Mouse (Mus musculus) ES-E14 (cell line): ENCODE results near the gene Oprd1. TPM values are rescaled to one million over a fixed set of nuclear protein-coding genes. Genes with fewer than 3 reads are reported as not detected.

Experiments
- DNase-seq: peaks from one replicate; pipeline ENCODE4 v3.0.0-alpha.2; 2013; ENCODE audit warnings: low read depth, low spot score
- H3K27ac ChIP-seq: 2 replicates; pipeline ENCODE4 v1.5.1; 2012; ENCODE audit warnings: low read depth, mild to moderate bottlenecking, low read length, moderate library complexity, mixed read lengths; ENCODE audit not compliant: poor library complexity, insufficient read depth, severe bottlenecking
- H3K36me3 ChIP-seq: 2 replicates; pipeline ENCODE4 v1.6.1; 2012; ENCODE audit warnings: mild to moderate bottlenecking, low read length, moderate library complexity, mixed read lengths; ENCODE audit not compliant: control insufficient read depth, poor library complexity, insufficient read depth, severe bottlenecking
- H3K4me1 ChIP-seq, 2 experiments: fragments of 150-350 bp in 1 of 2; sonication (generic) in 1 of 2; 2 replicates each; pipeline ENCODE4 v1.6.1; 2012; ENCODE audit warnings: low read length in 2 of 2, mild to moderate bottlenecking in 1 of 2, mixed read lengths in 1 of 2; ENCODE audit not compliant: control insufficient read depth in 2 of 2, insufficient read depth in 2 of 2, poor library complexity in 1 of 2
- H3K4me3 ChIP-seq, 2 experiments: fragments of 150-350 bp in 1 of 2; sonication (generic) in 1 of 2; 2 replicates each; pipeline ENCODE4 v1.5.1; 2012; ENCODE audit warnings: low read length in 2 of 2, low read depth in 1 of 2, mild to moderate bottlenecking in 1 of 2, mixed read lengths in 1 of 2; ENCODE audit not compliant: insufficient read depth in 1 of 2, poor library complexity in 1 of 2, severe bottlenecking in 1 of 2
- H3K9ac ChIP-seq: 2 replicates; pipeline ENCODE4 v1.6.1; 2012; ENCODE audit warnings: low read depth, mild to moderate bottlenecking, low read length, mixed read lengths; ENCODE audit not compliant: poor library complexity, insufficient read depth, severe bottlenecking
- H3K9me3 ChIP-seq: fragments of 150-350 bp; sonication (generic); 2 replicates; pipeline ENCODE4 v1.6.1; 2012; ENCODE audit warnings: low read depth, mild to moderate bottlenecking, low read length; ENCODE audit not compliant: control insufficient read depth, insufficient read depth
- CHD2 ChIP-seq: IDR thresholded peaks from 2 replicates; pipeline ENCODE4 v1.6.1; 2014; ENCODE audit warnings: mild to moderate bottlenecking, low read depth, low read length, inconsistent platforms
- HCFC1 ChIP-seq: IDR thresholded peaks from 2 replicates; pipeline ENCODE4 v1.6.1; 2012; ENCODE audit warnings: low read length, inconsistent platforms, borderline replicate concordance; ENCODE audit not compliant: insufficient read depth
- MAFK ChIP-seq: IDR thresholded peaks from 2 replicates; pipeline ENCODE4 v1.6.1; 2014; ENCODE audit warnings: mild to moderate bottlenecking, low read depth, low read length, inconsistent platforms; ENCODE audit not compliant: insufficient read depth
- ZC3H11A ChIP-seq: IDR thresholded peaks from 2 replicates; pipeline ENCODE4 v1.6.1; 2012; ENCODE audit warnings: low read depth, mild to moderate bottlenecking, inconsistent platforms, low read length, borderline replicate concordance
- ZNF384 ChIP-seq: IDR thresholded peaks from 2 replicates; pipeline ENCODE4 v1.6.1; 2012; ENCODE audit warnings: low read depth, low read length, inconsistent platforms
- in situ Hi-C, 2 experiments: fragments of 600-800 bp; cut with MboI; formaldehyde crosslinking; loops; one replicate each; pipeline ENCODE4 v1.15.1; 2025; ENCODE audit warnings: low sequenced_read_pairs in 2 of 2, inconsistent platforms in 1 of 2; ENCODE audit not compliant: unreplicated experiment in 2 of 2
- total RNA-seq: library from RNA; depleted of rRNA; stranded (reverse); fragments of 300-350 nt; gene quantifications from 2 replicates; pipeline ENCODE4 v1.2.3, GENCODE M21; 2012

The Oprd1 gene
- total RNA-seq, 1 experiment: 0.62 TPM

DNA sequence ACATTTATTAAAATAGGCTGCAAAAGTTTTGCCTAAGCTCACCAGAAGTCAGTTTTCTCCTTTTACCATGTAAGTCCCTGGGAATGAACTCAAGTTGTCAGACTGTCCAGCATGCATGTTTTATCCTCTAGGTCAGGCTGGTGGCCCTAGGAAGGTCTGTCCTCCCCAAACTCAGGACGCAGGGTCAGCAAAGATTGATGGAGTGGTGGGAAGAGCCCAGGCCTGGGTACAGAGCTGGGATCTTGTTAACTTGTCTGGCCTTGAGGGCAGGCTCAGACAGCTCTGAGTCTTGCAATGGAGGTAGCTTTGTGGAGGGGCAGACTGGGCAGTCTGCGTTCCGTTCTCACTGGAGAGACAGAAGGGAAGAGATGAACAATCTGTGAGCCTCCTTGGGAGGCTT lies 25.0 kb upstream of the Oprd1 start:
- Histone ChIP-seq H3K9me3 (no peaks in the 10 kb centered on the region), H3K4me1 (peaks cover 2 to 15% of the 10 kb centered on the region in 2 experiments; a peak in 2 of 4 replicates), H3K27ac (no peak overlapping the region), H3K4me3 (no peak overlapping the region), H3K9ac (no peak overlapping the region), H3K36me3 (no peaks in the 10 kb centered on the region)
- in situ Hi-C loops: no loop called here
- no peak for DNase-seq
- TF ChIP-seq MAFK: no peak

DNA sequence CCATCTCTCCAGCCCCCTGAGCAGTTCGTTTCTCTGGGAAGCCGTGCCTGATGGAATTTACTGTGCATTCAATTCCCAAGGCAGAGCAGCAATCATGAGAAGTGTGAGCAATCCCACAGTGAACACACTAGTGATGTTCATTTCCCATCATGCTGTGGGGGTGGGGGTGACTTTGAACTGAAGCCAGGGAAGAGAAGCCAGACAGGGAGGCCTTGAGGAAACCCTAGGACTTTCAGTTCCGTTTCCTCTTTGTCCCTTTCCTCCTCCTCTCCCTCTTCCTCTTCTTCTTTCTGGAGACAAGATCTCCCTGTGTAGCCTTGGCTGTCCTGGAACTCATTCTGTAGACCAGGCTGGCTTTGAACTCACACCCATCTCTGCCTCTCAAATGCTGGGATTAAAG lies 23.1 kb upstream of the Oprd1 start:
- no peaks in the 10 kb centered on the region for H3K9me3 ChIP-seq
- peaks cover 2 to 9% of the 10 kb centered on the region in 2 experiments; a peak in 2 of 4 replicates for H3K4me1 ChIP-seq
- DNase-seq: no peak
- no peaks in the 10 kb centered on the region for H3K36me3 ChIP-seq
- H3K27ac ChIP-seq: no peak overlapping the region
- in situ Hi-C loops: no loop called here
- no peak overlapping the region for H3K9ac ChIP-seq
- no peak for TF ChIP-seq HCFC1
- no peak for TF ChIP-seq CHD2
- no peak for TF ChIP-seq ZNF384
- TF ChIP-seq MAFK: no peak
- TF ChIP-seq ZC3H11A: no peak
- H3K4me3 ChIP-seq: no peak overlapping the region

DNA sequence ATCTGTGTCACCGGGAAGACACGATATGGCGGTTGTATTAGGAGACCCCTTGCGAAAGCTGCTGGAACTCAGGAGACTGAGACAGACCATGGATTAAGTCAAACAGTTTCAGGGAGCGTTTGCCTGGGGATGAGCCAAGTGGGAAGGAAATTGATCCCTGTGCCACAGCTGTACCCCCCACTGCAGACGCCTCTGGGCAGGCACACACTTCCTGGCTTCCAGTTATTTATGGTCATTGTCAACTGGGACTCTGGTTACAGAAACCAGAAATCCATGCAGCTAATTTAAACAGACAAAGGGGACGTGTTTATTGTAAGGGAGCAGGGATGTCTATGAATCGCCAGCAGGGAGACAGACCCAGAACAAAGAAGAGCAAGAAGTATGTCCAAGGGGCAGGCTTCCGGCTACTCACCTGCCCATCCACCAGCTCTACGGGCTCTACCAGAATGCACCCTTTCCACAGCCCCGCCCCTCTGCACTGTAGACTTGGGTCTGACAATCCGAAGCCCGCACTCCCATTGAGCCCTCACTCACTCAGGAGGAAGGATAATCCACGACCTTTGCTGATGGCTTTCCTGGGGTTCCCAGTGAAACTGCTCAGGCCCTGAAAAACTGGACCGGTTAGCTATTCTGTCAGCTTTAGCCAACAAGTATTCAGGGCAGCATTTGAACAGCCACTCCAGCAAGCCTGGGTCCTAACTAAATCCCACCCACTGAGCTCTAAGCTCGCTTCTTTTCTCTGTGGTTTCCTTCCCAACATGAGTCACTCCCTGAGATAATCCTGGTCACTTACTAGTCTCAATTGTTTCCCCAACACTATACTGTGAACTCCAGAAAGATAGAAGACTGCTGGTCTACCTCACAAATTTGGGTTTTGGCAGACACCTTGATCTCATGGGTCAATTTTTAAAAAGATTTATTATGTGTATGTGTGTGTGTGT lies 22.3 kb upstream of the Oprd1 start:
- DNase-seq: no peak
- no peaks in the 10 kb centered on the region for H3K9me3 ChIP-seq
- in situ Hi-C loops: no loop called here
- no peaks in the 10 kb centered on the region for H3K36me3 ChIP-seq
- H3K4me3 ChIP-seq: no peak overlapping the region
- no peak overlapping the region for H3K9ac ChIP-seq
- H3K4me1 ChIP-seq: peaks cover 2 to 8% of the 10 kb centered on the region in 2 experiments; a peak in 2 of 4 replicates
- TF ChIP-seq ZC3H11A: no peak
- TF ChIP-seq MAFK: no peak
- TF ChIP-seq HCFC1: no peak
- TF ChIP-seq CHD2: no peak
- TF ChIP-seq ZNF384: no peak
- no peak overlapping the region for H3K27ac ChIP-seq

DNA sequence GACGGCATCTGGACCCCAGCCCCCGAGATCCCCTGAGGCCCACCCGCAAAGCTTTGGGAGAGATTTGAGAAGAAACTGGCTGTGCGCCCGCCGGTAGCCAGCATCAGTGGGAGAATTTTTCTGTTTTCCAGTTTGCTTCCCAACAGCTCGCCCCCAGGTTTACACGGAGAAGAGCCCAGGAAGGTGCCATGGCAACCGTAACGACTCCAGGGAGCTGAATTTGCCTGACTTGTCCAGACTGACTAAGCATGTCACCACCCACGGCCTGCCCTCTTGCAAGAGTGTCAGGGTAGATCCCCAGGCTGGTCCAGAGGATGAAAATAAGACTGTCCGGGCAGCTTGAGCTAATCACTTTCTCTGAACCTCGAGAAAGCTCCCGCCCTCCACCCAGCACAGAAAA lies 21.4 kb upstream of the Oprd1 start:
- no peak overlapping the region for H3K4me3 ChIP-seq

More for the DNA sequence above, 21.4 kb upstream of the Oprd1 start:
- Histone ChIP-seq H3K9me3 (no peaks in the 10 kb centered on the region), H3K36me3 (no peaks in the 10 kb centered on the region), H3K4me1 (peaks cover 0 to 3% of the 10 kb centered on the region in 2 experiments; a peak in 1 of 4 replicates), H3K9ac (no peak overlapping the region), H3K27ac (no peak overlapping the region)
- TF ChIP-seq HCFC1 (no peak), ZC3H11A (no peak), MAFK (no peak), CHD2 (no peak), ZNF384 (no peak)
- in situ Hi-C loops: no loop called here
- DNase-seq: no peak
